Mouse (Mus musculus): ENCODE measurements around the gene Utf1. TPM values are rescaled to one million over a fixed set of nuclear protein-coding genes. Genes with fewer than 3 reads are reported as not detected.

Utf1 gene
- total RNA-seq, 1 experiment, result 147 TPM

- Histone ChIP-seq H3K36me3 (ENCODE audit: control insufficient read depth, insufficient read depth, low read length, poor library complexity, severe bottlenecking) (peaks cover 16% of the 10 kb centered on the region), H3K9me3 (ENCODE audit: control insufficient read depth, insufficient read depth, low read depth, low read length) (no peaks in the 10 kb centered on the region), H3K9ac (ENCODE audit: insufficient read depth, low read depth, low read length, poor library complexity, severe bottlenecking) (no peak overlapping the region), H3K27ac (ENCODE audit: insufficient read depth, low read depth, low read length, poor library complexity, severe bottlenecking) (no peak overlapping the region), H3K4me1 (ENCODE audit: control insufficient read depth in 2 of 2, insufficient read depth in 2 of 2, low read length in 2 of 2, poor library complexity in 1 of 2) (peaks cover 4 to 23% of the 10 kb centered on the region in 2 experiments; a peak in 3 of 4 replicates), H3K4me3 (ENCODE audit: insufficient read depth in 1 of 2, low read depth in 1 of 2, low read length in 2 of 2, poor library complexity in 1 of 2, severe bottlenecking in 1 of 2) (no peak overlapping the region)
- in situ Hi-C loops (cut with MboI; ENCODE audit: low sequenced_read_pairs in 2 of 2, unreplicated experiment in 2 of 2), result no loop called here
- DNase-seq (ENCODE audit: low read depth, low spot score), result no peak
- TF ChIP-seq HCFC1 (IDR thresholded peaks at IDR 0.05; ENCODE audit: borderline replicate concordance, insufficient read depth, low read length) (no peak), ZNF384 (IDR thresholded peaks at IDR 0.05; ENCODE audit: low read depth, low read length) (no peak), CHD2 (IDR thresholded peaks at IDR 0.05; ENCODE audit: low read depth, low read length) (no peak), ZC3H11A (IDR thresholded peaks at IDR 0.05; ENCODE audit: borderline replicate concordance, low read depth, low read length) (no peak), MAFK (IDR thresholded peaks at IDR 0.05; ENCODE audit: insufficient read depth, low read depth, low read length) (no peak)
These were observed 14.4 kb downstream of the Utf1 start for GRCm38 (mm10) chr7:139957958-139958357.

- in situ Hi-C loops (cut with MboI; ENCODE audit: low sequenced_read_pairs in 2 of 2, unreplicated experiment in 2 of 2), result no loop called here
These were observed 17.6 kb downstream of the Utf1 start for GRCm38 (mm10) chr7:139961141-139961540.

GRCm38 (mm10) chr7:139963814-139964213, 20.2 kb downstream of the Utf1 start:
- no peaks in the 10 kb centered on the region for H3K36me3 ChIP-seq (ENCODE audit: control insufficient read depth, insufficient read depth, low read length, poor library complexity, severe bottlenecking)
- no peak for TF ChIP-seq MAFK (IDR thresholded peaks at IDR 0.05; ENCODE audit: insufficient read depth, low read depth, low read length)
- TF ChIP-seq CHD2 (IDR thresholded peaks at IDR 0.05; ENCODE audit: low read depth, low read length), result no peak
- TF ChIP-seq ZNF384 (IDR thresholded peaks at IDR 0.05; ENCODE audit: low read depth, low read length), result no peak
- TF ChIP-seq HCFC1 (IDR thresholded peaks at IDR 0.05; ENCODE audit: borderline replicate concordance, insufficient read depth, low read length), result no peak
- TF ChIP-seq ZC3H11A (IDR thresholded peaks at IDR 0.05; ENCODE audit: borderline replicate concordance, low read depth, low read length), result no peak
- no peaks in the 10 kb centered on the region for H3K9me3 ChIP-seq (ENCODE audit: control insufficient read depth, insufficient read depth, low read depth, low read length)
- in situ Hi-C loops (cut with MboI; ENCODE audit: low sequenced_read_pairs in 2 of 2, unreplicated experiment in 2 of 2), result no loop called here
- H3K4me1 ChIP-seq (ENCODE audit: control insufficient read depth in 2 of 2, insufficient read depth in 2 of 2, low read length in 2 of 2, poor library complexity in 1 of 2), result peaks cover 0 to 7% of the 10 kb centered on the region in 2 experiments; a peak in 2 of 4 replicates
- no peak overlapping the region for H3K27ac ChIP-seq (ENCODE audit: insufficient read depth, low read depth, low read length, poor library complexity, severe bottlenecking)
- H3K9ac ChIP-seq (ENCODE audit: insufficient read depth, low read depth, low read length, poor library complexity, severe bottlenecking), result no peak overlapping the region
- DNase-seq (ENCODE audit: low read depth, low spot score), result no peak
- no peak overlapping the region for H3K4me3 ChIP-seq (ENCODE audit: insufficient read depth in 1 of 2, low read depth in 1 of 2, low read length in 2 of 2, poor library complexity in 1 of 2, severe bottlenecking in 1 of 2)

More at GRCm38 (mm10) chr7:139961141-139961540, 17.6 kb downstream of the Utf1 start:
- H3K9ac ChIP-seq (ENCODE audit: insufficient read depth, low read depth, low read length, poor library complexity, severe bottlenecking), result no peak overlapping the region
- H3K27ac ChIP-seq (ENCODE audit: insufficient read depth, low read depth, low read length, poor library complexity, severe bottlenecking), result no peak overlapping the region
- H3K36me3 ChIP-seq (ENCODE audit: control insufficient read depth, insufficient read depth, low read length, poor library complexity, severe bottlenecking), result peaks cover 3% of the 10 kb centered on the region; the same call in 1 of the 2 replicates
- TF ChIP-seq ZC3H11A (IDR thresholded peaks at IDR 0.05; ENCODE audit: borderline replicate concordance, low read depth, low read length), result no peak
- no peak for TF ChIP-seq MAFK (IDR thresholded peaks at IDR 0.05; ENCODE audit: insufficient read depth, low read depth, low read length)
- H3K4me1 ChIP-seq (ENCODE audit: control insufficient read depth in 2 of 2, insufficient read depth in 2 of 2, low read length in 2 of 2, poor library complexity in 1 of 2), result peaks cover 4 to 13% of the 10 kb centered on the region in 2 experiments; a peak in 3 of 4 replicates
- H3K4me3 ChIP-seq (ENCODE audit: insufficient read depth in 1 of 2, low read depth in 1 of 2, low read length in 2 of 2, poor library complexity in 1 of 2, severe bottlenecking in 1 of 2), result no peak overlapping the region
- DNase-seq (ENCODE audit: low read depth, low spot score), result no peak
- H3K9me3 ChIP-seq (ENCODE audit: control insufficient read depth, insufficient read depth, low read depth, low read length), result no peaks in the 10 kb centered on the region

GRCm38 (mm10) chr7:139967175-139967574, 23.6 kb downstream of the Utf1 start:
- Histone ChIP-seq H3K9ac (ENCODE audit: insufficient read depth, low read depth, low read length, poor library complexity, severe bottlenecking) (no peak overlapping the region), H3K4me1 (ENCODE audit: control insufficient read depth in 2 of 2, insufficient read depth in 2 of 2, low read length in 2 of 2, poor library complexity in 1 of 2) (peaks cover 0 to 22% of the 10 kb centered on the region in 2 experiments; a peak in 2 of 4 replicates), H3K27ac (ENCODE audit: insufficient read depth, low read depth, low read length, poor library complexity, severe bottlenecking) (no peak overlapping the region), H3K36me3 (ENCODE audit: control insufficient read depth, insufficient read depth, low read length, poor library complexity, severe bottlenecking) (no peaks in the 10 kb centered on the region), H3K4me3 (ENCODE audit: insufficient read depth in 1 of 2, low read depth in 1 of 2, low read length in 2 of 2, poor library complexity in 1 of 2, severe bottlenecking in 1 of 2) (no peak overlapping the region), H3K9me3 (ENCODE audit: control insufficient read depth, insufficient read depth, low read depth, low read length) (no peaks in the 10 kb centered on the region)
- no peak for DNase-seq (ENCODE audit: low read depth, low spot score)
- in situ Hi-C loops (cut with MboI; ENCODE audit: low sequenced_read_pairs in 2 of 2, unreplicated experiment in 2 of 2), result no loop called here
- TF ChIP-seq MAFK (IDR thresholded peaks at IDR 0.05; ENCODE audit: insufficient read depth, low read depth, low read length), result no peak

GRCm38 (mm10) chr7:139968428-139968827, 24.8 kb downstream of the Utf1 start:
- H3K9ac ChIP-seq (ENCODE audit: insufficient read depth, low read depth, low read length, poor library complexity, severe bottlenecking), result no peak overlapping the region
- H3K4me3 ChIP-seq (ENCODE audit: insufficient read depth in 1 of 2, low read depth in 1 of 2, low read length in 2 of 2, poor library complexity in 1 of 2, severe bottlenecking in 1 of 2), result no peak overlapping the region
- peaks cover 0 to 30% of the 10 kb centered on the region in 2 experiments; a peak in 2 of 4 replicates for H3K4me1 ChIP-seq (ENCODE audit: control insufficient read depth in 2 of 2, insufficient read depth in 2 of 2, low read length in 2 of 2, poor library complexity in 1 of 2)
- TF ChIP-seq MAFK (IDR thresholded peaks at IDR 0.05; ENCODE audit: insufficient read depth, low read depth, low read length) (no peak), ZNF384 (IDR thresholded peaks at IDR 0.05; ENCODE audit: low read depth, low read length) (no peak), CHD2 (IDR thresholded peaks at IDR 0.05; ENCODE audit: low read depth, low read length) (no peak), HCFC1 (IDR thresholded peaks at IDR 0.05; ENCODE audit: borderline replicate concordance, insufficient read depth, low read length) (no peak), ZC3H11A (IDR thresholded peaks at IDR 0.05; ENCODE audit: borderline replicate concordance, low read depth, low read length) (no peak)
- H3K36me3 ChIP-seq (ENCODE audit: control insufficient read depth, insufficient read depth, low read length, poor library complexity, severe bottlenecking), result no peaks in the 10 kb centered on the region
- in situ Hi-C loops (cut with MboI; ENCODE audit: low sequenced_read_pairs in 2 of 2, unreplicated experiment in 2 of 2), result no loop called here
- no peak for DNase-seq (ENCODE audit: low read depth, low spot score)
- H3K27ac ChIP-seq (ENCODE audit: insufficient read depth, low read depth, low read length, poor library complexity, severe bottlenecking), result no peak overlapping the region
- H3K9me3 ChIP-seq (ENCODE audit: control insufficient read depth, insufficient read depth, low read depth, low read length), result no peaks in the 10 kb centered on the region
